In genomic region chr6:5291450-5291849, GRCm38 (mm10) we compare ENCODE assay signal across 11 mouse cellular contexts. TPM values are rescaled to one million over a fixed set of nuclear protein-coding genes. Genes with fewer than 3 reads are reported as not detected.
DNase-seq lines count a peak whose midpoint lies in the region; ATAC-seq lines count a peak whose summit lies in the region.
"Had no signal": no experiment of that assay in that cellular context is flagged by ENCODE, and none has a peak within 500 bp of the region (broad histone marks: within the 10 kb centered on the region; RNA-seq: fewer than 3 reads in every experiment).

No protein-coding gene starts in this region.

- no peaks in the 10 kb centered on the region for H3K9me3 ChIP-seq in limb, embryonic 12.5 days
- no peaks in the 10 kb centered on the region for H3K9me3 ChIP-seq in limb, embryonic 10.5 days (replicated peaks)
- no peaks in the 10 kb centered on the region for H3K9me3 ChIP-seq in midbrain, embryonic 10.5 days (replicated peaks)
- H3K9me3 ChIP-seq in midbrain, embryonic 16.5 days (replicated peaks; ENCODE audit: control insufficient read depth, low read length, poor library complexity, severe bottlenecking) = no peaks in the 10 kb centered on the region
- H3K9me3 ChIP-seq: limb, embryonic 13.5 days had no signal

- H3K9ac ChIP-seq in limb, embryonic 12.5 days (replicated peaks) = no peak overlapping the region
- H3K9ac ChIP-seq in midbrain, embryonic 16.5 days (ENCODE audit: low read depth, low read length) = no peak overlapping the region
- H3K9ac ChIP-seq: limb, embryonic 13.5 days had no signal

- H3K27ac ChIP-seq in limb, embryonic 12.5 days = peak overlapping the region; percentile 9; the same call in 1 of the 2 replicates
- no peak overlapping the region for H3K27ac ChIP-seq in limb, embryonic 10.5 days
- H3K27ac ChIP-seq in midbrain, embryonic 10.5 days (replicated peaks) = no peak overlapping the region
- no peak overlapping the region for H3K27ac ChIP-seq in midbrain, embryonic 16.5 days (ENCODE audit: low read length)
- H3K27ac ChIP-seq: limb, embryonic 13.5 days had no signal

- DNase-seq in limb, embryonic 10.5 days (ENCODE audit: low spot score) = no peak
- DNase-seq in c-Kit-positive CD71-positive TER-119-positive erythroid progenitor cells, embryonic 14.5 days (ENCODE audit: low spot score) = peak; percentile 77
- peak; percentile 16 for DNase-seq in kidney, adult 9 months
- DNase-seq in midbrain, embryonic 10.5 days (ENCODE audit: low spot score) = no peak
- DNase-seq: cerebellum, adult 11 months; midbrain, embryonic 14.5 days; thymus, postnatal 14 days had no signal

- no peak overlapping the region for H3K4me3 ChIP-seq in limb, embryonic 12.5 days (replicated peaks)
- H3K4me3 ChIP-seq in limb, embryonic 10.5 days = no peak overlapping the region
- H3K4me3 ChIP-seq in midbrain, embryonic 10.5 days = no peak overlapping the region
- no peak overlapping the region for H3K4me3 ChIP-seq in midbrain, embryonic 16.5 days (ENCODE audit: low read depth, low read length)
- H3K4me3 ChIP-seq: limb, embryonic 13.5 days had no signal

- 83% methylated on average over 4 of the region's 4 CpGs for WGBS in limb, embryonic 12.5 days
- 89% methylated on average over 4 of the region's 4 CpGs for WGBS in limb, embryonic 10.5 days
- 85% methylated on average over 4 of the region's 4 CpGs for WGBS in midbrain, embryonic 10.5 days
- WGBS in midbrain, embryonic 16.5 days = 74% methylated on average over 4 of the region's 4 CpGs

- H3K36me3 ChIP-seq in limb, embryonic 12.5 days = no peaks in the 10 kb centered on the region
- 0 out of 2 replicates have a peak, but pooled peaks cover 3% of the 10 kb centered on the region for H3K36me3 ChIP-seq in limb, embryonic 10.5 days
- no peaks in the 10 kb centered on the region for H3K36me3 ChIP-seq in midbrain, embryonic 10.5 days
- H3K36me3 ChIP-seq in midbrain, embryonic 16.5 days (ENCODE audit: control insufficient read depth, insufficient read depth, low read length) = no peaks in the 10 kb centered on the region
- H3K36me3 ChIP-seq: limb, embryonic 13.5 days had no signal

- no peaks in the 10 kb centered on the region; the same call in 1 of the 2 replicates for H3K4me1 ChIP-seq in limb, embryonic 12.5 days (replicated peaks)
- H3K4me1 ChIP-seq in limb, embryonic 10.5 days = no peaks in the 10 kb centered on the region; the same call in 1 of the 2 replicates
- peaks cover 11% of the 10 kb centered on the region for H3K4me1 ChIP-seq in midbrain, embryonic 10.5 days
- no peaks in the 10 kb centered on the region for H3K4me1 ChIP-seq in midbrain, embryonic 16.5 days (ENCODE audit: control insufficient read depth, insufficient read depth, low read length)

- no peaks in the 10 kb centered on the region for H3K27me3 ChIP-seq in limb, embryonic 12.5 days
- H3K27me3 ChIP-seq in limb, embryonic 10.5 days (ENCODE audit: low read depth, poor library complexity, severe bottlenecking) = no peaks in the 10 kb centered on the region
- 0 out of 2 replicates have a peak, but pooled peaks cover 1% of the 10 kb centered on the region for H3K27me3 ChIP-seq in midbrain, embryonic 10.5 days (ENCODE audit: low read depth, poor library complexity, severe bottlenecking)
- H3K27me3 ChIP-seq in midbrain, embryonic 16.5 days (ENCODE audit: control insufficient read depth, insufficient read depth, low read depth, low read length) = no peaks in the 10 kb centered on the region
- H3K27me3 ChIP-seq: limb, embryonic 13.5 days had no signal

- no peak overlapping the region for H3K4me2 ChIP-seq in limb, embryonic 12.5 days
- no peak overlapping the region for H3K4me2 ChIP-seq in midbrain, embryonic 16.5 days (ENCODE audit: low read length)
- H3K4me2 ChIP-seq: limb, embryonic 13.5 days had no signal

- ATAC-seq in limb, embryonic 12.5 days (ENCODE audit: insufficient number of reproducible peaks, insufficient read depth, low FRiP score, low TSS enrichment, low read depth) = no peak
- ATAC-seq in megakaryocyte-erythroid progenitor cell, adult 5-6 weeks (replicated peaks; ENCODE audit: low FRiP score, low TSS enrichment, poor library complexity, severe bottlenecking) = peak; percentile 75
- ATAC-seq in midbrain, embryonic 16.5 days = no peak

RNA-seq across cellular contexts. Expression of gene Pon2, which starts 6.8 kb away (rescaled TPM):
- 18.1 and 18.3 TPM in 2 replicates for polyA plus RNA-seq in limb, embryonic 12.5 days (2016; fragmentation: Nextera tagmentation; extraction: Ambion mirVana)
- 18.9 and 20.1 TPM in 2 replicates for polyA plus RNA-seq in limb, embryonic 10.5 days (2016; fragmentation: Nextera tagmentation; extraction: Ambion mirVana)
- 72.9 and 111 TPM in 2 replicates for total RNA-seq in megakaryocyte-erythroid progenitor cell, adult 5-6 weeks (2014; fragmentation: Nextera tagmentation)
- total RNA-seq in megakaryocyte-erythroid progenitor cell, adult 5-6 weeks (2017) = 38.7 and 44.5 TPM in 2 replicates
- polyA plus RNA-seq in midbrain, embryonic 10.5 days (2016; fragmentation: Nextera tagmentation; extraction: Ambion mirVana) = 30.5 and 31.1 TPM in 2 replicates
- polyA plus RNA-seq in midbrain, embryonic 16.5 days (2015; fragmentation: Nextera tagmentation; extraction: Ambion mirVana) = 25.7 and 27.7 TPM in 2 replicates

RNA-seq across cellular contexts. Expression of gene Pon3, which starts 35.4 kb away (rescaled TPM):
- 6.9 and 8.7 TPM in 2 replicates for polyA plus RNA-seq in limb, embryonic 12.5 days (2016; fragmentation: Nextera tagmentation; extraction: Ambion mirVana)
- polyA plus RNA-seq in limb, embryonic 10.5 days (2016; fragmentation: Nextera tagmentation; extraction: Ambion mirVana) = 5.7 and 7.9 TPM in 2 replicates
- total RNA-seq in megakaryocyte-erythroid progenitor cell, adult 5-6 weeks (2014; fragmentation: Nextera tagmentation) = 8.6 and 12.8 TPM in 2 replicates
- 15.5 and 21.1 TPM in 2 replicates for total RNA-seq in megakaryocyte-erythroid progenitor cell, adult 5-6 weeks (2017)
- 5.6 and 5.9 TPM in 2 replicates for polyA plus RNA-seq in midbrain, embryonic 10.5 days (2016; fragmentation: Nextera tagmentation; extraction: Ambion mirVana)
- polyA plus RNA-seq in midbrain, embryonic 16.5 days (2015; fragmentation: Nextera tagmentation; extraction: Ambion mirVana) = 3.6 and 4.0 TPM in 2 replicates

Comparison
In these comparisons a context has a peak if more than half of its experiments do, and no peak if none do; other contexts are left out.
1. DNase-seq: peak in c-Kit-positive CD71-positive TER-119-positive erythroid progenitor cells, embryonic 14.5 days (single experiment) and kidney, adult 9 months (single experiment); none in limb, embryonic 10.5 days (single experiment) and midbrain, embryonic 10.5 days (single experiment).